In the genomic region with DNA sequence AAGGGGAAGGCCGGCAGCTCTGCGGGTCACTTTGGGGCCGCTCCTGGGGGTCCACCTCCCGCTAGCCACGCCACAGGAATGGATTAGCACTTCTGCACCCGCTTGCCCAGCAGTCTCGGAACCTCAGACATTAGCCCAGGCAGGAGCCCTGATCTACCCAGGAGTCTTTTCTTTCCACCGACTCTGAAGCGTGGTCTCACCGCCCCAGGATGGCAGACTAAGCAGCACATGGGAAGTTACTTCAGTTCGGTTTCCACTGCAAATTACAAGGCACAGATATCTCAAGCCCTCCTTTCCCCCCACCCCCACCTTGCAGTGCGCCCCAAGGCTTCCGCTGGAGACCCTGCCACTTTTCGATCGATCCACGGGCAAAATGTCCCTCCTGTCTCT, we compare ENCODE assay signal across 8 mouse cellular contexts. TPM values are rescaled to one million over a fixed set of nuclear protein-coding genes. Genes with fewer than 3 reads are reported as not detected.
A peak's percentile ranks its signal among the peaks of the same experiment; 100 is the strongest.
DNase-seq lines count a peak whose midpoint lies in the region; ATAC-seq and TF ChIP-seq lines count a peak whose summit lies in the region.

No protein-coding gene starts in this region.

- peaks cover 24% of the 10 kb centered on the region for H3K27me3 ChIP-seq in limb, embryonic 15.5 days
- H3K27me3 ChIP-seq in stomach, embryonic 16.5 days (ENCODE audit: control insufficient read depth, insufficient read depth, low read length), result peaks cover 22% of the 10 kb centered on the region

- peak overlapping the region; percentile 62 for H3K9ac ChIP-seq in limb, embryonic 15.5 days
- peak overlapping the region; percentile 66 for H3K9ac ChIP-seq in stomach, embryonic 16.5 days (ENCODE audit: low read length)

- no peaks in the 10 kb centered on the region for H3K9me3 ChIP-seq in limb, embryonic 15.5 days
- H3K9me3 ChIP-seq in stomach, embryonic 16.5 days (replicated peaks; ENCODE audit: control insufficient read depth, low read length), result no peaks in the 10 kb centered on the region

- TF ChIP-seq CTCF in gastrocnemius, adult 2 months (IDR thresholded peaks at IDR 0.05), result no peak

- DNase-seq in gastrocnemius, adult 2 months, result no peak
- no peak for DNase-seq in gastrocnemius, postnatal 36 days
- DNase-seq in retina, postnatal 1 day, result peak; percentile 21
- no peak for DNase-seq in retina, embryonic 14.5 days (ENCODE audit: low spot score)
- DNase-seq in cerebellum, postnatal 4 days (ENCODE audit: low spot score in 2 of 2), result no peak
- DNase-seq in adrenal gland, adult 18-20 months (ENCODE audit: low spot score in 2 of 2), result no peak

- peak overlapping the region; percentile 63; the same call in 1 of the 2 replicates for H3K27ac ChIP-seq in gastrocnemius, adult 2 months
- H3K27ac ChIP-seq in limb, embryonic 15.5 days, result peak overlapping the region; percentile 74
- no peak overlapping the region for H3K27ac ChIP-seq in stomach, embryonic 16.5 days (ENCODE audit: low read length)

- peak overlapping the region; percentile 93 for H3K4me2 ChIP-seq in limb, embryonic 15.5 days
- H3K4me2 ChIP-seq in stomach, embryonic 16.5 days (ENCODE audit: low read depth, low read length), result peak overlapping the region; percentile 95

- intact Hi-C loops in gastrocnemius, adult 2 months (cut with DNase I), result no loop called here
- intact Hi-C loops in gastrocnemius, postnatal 36 days (cut with DNase I), result no loop called here

- H3K4me1 ChIP-seq in limb, embryonic 15.5 days, result peaks cover 31% of the 10 kb centered on the region
- peaks cover 12% of the 10 kb centered on the region for H3K4me1 ChIP-seq in stomach, embryonic 16.5 days (ENCODE audit: control insufficient read depth, insufficient read depth, low read length)

- ATAC-seq in limb, embryonic 15.5 days (ENCODE audit: insufficient number of reproducible peaks, low FRiP score, low TSS enrichment, low read depth), result no peak
- no peak for ATAC-seq in stomach, embryonic 16.5 days (ENCODE audit: insufficient read depth, low FRiP score)

- H3K4me3 ChIP-seq in gastrocnemius, adult 2 months, result peak overlapping the region; percentile 73
- peak overlapping the region; percentile 53 for H3K4me3 ChIP-seq in limb, embryonic 15.5 days
- H3K4me3 ChIP-seq in stomach, embryonic 16.5 days (replicated peaks; ENCODE audit: low read length), result peak overlapping the region; percentile 54

- no peaks in the 10 kb centered on the region for H3K36me3 ChIP-seq in limb, embryonic 15.5 days
- H3K36me3 ChIP-seq in stomach, embryonic 16.5 days (ENCODE audit: control insufficient read depth, insufficient read depth, low read length), result no peaks in the 10 kb centered on the region

- WGBS in limb, embryonic 15.5 days, result 4% methylated on average over 16 of the region's 16 CpGs
- 4% methylated on average over 16 of the region's 16 CpGs for WGBS in stomach, embryonic 16.5 days

RNA-seq across cellular contexts. Expression of a gene that starts 0.6 kb away (rescaled TPM):
- under 1 TPM; 0.08 to 0.28 TPM for total RNA-seq in gastrocnemius, adult 2 months (2021)
- total RNA-seq in gastrocnemius, postnatal 36 days (2021), result not detected
- 3.7 and 4.1 TPM in 2 replicates for polyA plus RNA-seq in limb, embryonic 15.5 days (2015; fragmentation: Nextera tagmentation; extraction: Ambion mirVana)
- polyA plus RNA-seq in stomach, embryonic 16.5 days (2015; fragmentation: Nextera tagmentation; extraction: Ambion mirVana), result 0.05 and 0.21 TPM in 2 replicates
- under 1 TPM; 0.10 to 0.17 TPM for total RNA-seq in adrenal gland, adult 18-20 months (2021)
